Mouse (Mus musculus) MEL (cell line): ENCODE results near the gene Galnt6. TPM values are rescaled to one million over a fixed set of nuclear protein-coding genes. Genes with fewer than 3 reads are reported as not detected.

Experiments used
- DNase-seq: peaks from one replicate; pipeline ENCODE4 v3.0.0; 2011; ENCODE audit warnings: low read depth, low spot score
- H3K27ac ChIP-seq: 2 replicates; pipeline ENCODE4 v1.5.1; 2012; ENCODE audit warnings: low read depth, mild to moderate bottlenecking, control low read depth, low read length, moderate library complexity; ENCODE audit not compliant: control insufficient read depth
- H3K27me3 ChIP-seq, 2 experiments: fragments of 150-350 bp in 1 of 2; sonication (generic) in 1 of 2; 2 replicates each; pipeline ENCODE4 v1.6.1; 2012; ENCODE audit warnings: low read length in 2 of 2, mild to moderate bottlenecking in 2 of 2, improper control_type of control experiment in 1 of 2, moderate library complexity in 1 of 2; ENCODE audit not compliant: insufficient read depth in 2 of 2, control insufficient read depth in 1 of 2
- H3K36me3 ChIP-seq, 2 experiments: 2 replicates each; pipeline ENCODE4 v1.6.1; 2012 to 2014; ENCODE audit warnings: low read length in 2 of 2, improper control_type of control experiment in 1 of 2, inconsistent platforms in 1 of 2, mild to moderate bottlenecking in 1 of 2; ENCODE audit not compliant: insufficient read depth in 2 of 2, control insufficient read depth in 1 of 2
- H3K4me1 ChIP-seq, 2 experiments: fragments of 150-350 bp in 1 of 2; sonication (generic) in 1 of 2; 2 replicates each; pipeline ENCODE4 v1.6.1; 2012; ENCODE audit warnings: low read length in 2 of 2, improper control_type of control experiment in 1 of 2, mild to moderate bottlenecking in 1 of 2; ENCODE audit not compliant: insufficient read depth in 2 of 2, control insufficient read depth in 1 of 2
- H3K4me3 ChIP-seq, 2 experiments: fragments of 150-350 bp in 1 of 2; sonication (generic) in 1 of 2; 2 replicates each; pipeline ENCODE4 v1.5.1; 2012; ENCODE audit warnings: low read depth in 2 of 2, low read length in 2 of 2, mild to moderate bottlenecking in 2 of 2, moderate library complexity in 2 of 2, control low read depth in 1 of 2, improper control_type of control experiment in 1 of 2; ENCODE audit not compliant: control insufficient read depth in 1 of 2, insufficient read depth in 1 of 2
- H3K79me2 ChIP-seq: 2 replicates; pipeline ENCODE4 v1.6.1; 2012; ENCODE audit warnings: mild to moderate bottlenecking, low read length, moderate library complexity; ENCODE audit not compliant: control insufficient read depth, poor library complexity, insufficient read depth
- H3K9ac ChIP-seq: 2 replicates; pipeline ENCODE4 v1.6.1; 2012; ENCODE audit warnings: low read depth, mild to moderate bottlenecking, control low read depth, low read length, moderate library complexity; ENCODE audit not compliant: control insufficient read depth, poor library complexity, severe bottlenecking
- H3K9me3 ChIP-seq: fragments of 150-350 bp; sonication (generic); replicated peaks from 2 replicates; pipeline ENCODE4 v1.6.1; 2012; ENCODE audit warnings: mild to moderate bottlenecking, low read length, improper control_type of control experiment, moderate library complexity; ENCODE audit not compliant: insufficient read depth
- BHLHE40 ChIP-seq: IDR thresholded peaks from 2 replicates; pipeline ENCODE4 v1.6.1; 2012; ENCODE audit warnings: low read depth, mild to moderate bottlenecking, inconsistent platforms, low read length, improper control_type of control experiment, borderline replicate concordance
- CHD2 ChIP-seq: IDR thresholded peaks from 2 replicates; pipeline ENCODE4 v1.6.1; 2011; ENCODE audit warnings: low read length, improper control_type of control experiment
- CTCF ChIP-seq, 3 experiments: IDR thresholded peaks in 2 of 3; conservative IDR thresholded peaks in 1 of 3; 2 replicates each; pipeline ENCODE4 v1.5.1; 2011 to 2012; ENCODE audit warnings: low read length in 3 of 3, low read depth in 2 of 3, mild to moderate bottlenecking in 2 of 3, improper control_type of control experiment in 1 of 3, inconsistent platforms in 1 of 3, mixed read lengths in 1 of 3, moderate library complexity in 1 of 3; ENCODE audit not compliant: control insufficient read depth in 1 of 3, insufficient read depth in 1 of 3, poor library complexity in 1 of 3, severe bottlenecking in 1 of 3
- E2F4 ChIP-seq: IDR thresholded peaks from 2 replicates; pipeline ENCODE4 v1.6.1; 2011; ENCODE audit warnings: low read depth, low read length, improper control_type of control experiment, borderline replicate concordance
- ELF1 ChIP-seq: IDR thresholded peaks from 2 replicates; pipeline ENCODE4 v1.6.1; 2014; ENCODE audit warnings: low read depth, mild to moderate bottlenecking, inconsistent platforms, low read length, improper control_type of control experiment, moderate library complexity
- EP300 ChIP-seq, 2 experiments: IDR thresholded peaks; 2 replicates each; pipeline ENCODE4 v1.6.1; 2011; ENCODE audit warnings: improper control_type of control experiment in 2 of 2, low read length in 2 of 2, low read depth in 1 of 2, mild to moderate bottlenecking in 1 of 2
- ETS1 ChIP-seq: IDR thresholded peaks from 2 replicates; pipeline ENCODE4 v1.6.1; 2012; ENCODE audit warnings: low read depth, mild to moderate bottlenecking, inconsistent platforms, low read length, improper control_type of control experiment, moderate library complexity
- GABPA ChIP-seq: IDR thresholded peaks from 2 replicates; pipeline ENCODE4 v1.6.1; 2012; ENCODE audit warnings: low read depth, mild to moderate bottlenecking, inconsistent platforms, low read length, improper control_type of control experiment, moderate library complexity
- GATA1 ChIP-seq: IDR thresholded peaks from 2 replicates; pipeline ENCODE4 v1.6.1; 2011; ENCODE audit warnings: low read depth, low read length, improper control_type of control experiment
- HCFC1 ChIP-seq: IDR thresholded peaks from 2 replicates; pipeline ENCODE4 v1.6.1; 2012; ENCODE audit warnings: low read depth, mild to moderate bottlenecking, inconsistent platforms, low read length, improper control_type of control experiment, moderate library complexity
- JUND ChIP-seq: IDR thresholded peaks from 2 replicates; pipeline ENCODE4 v1.6.1; 2011; ENCODE audit warnings: low read depth, mild to moderate bottlenecking, improper control_type of control experiment, low read length
- MAFK ChIP-seq: IDR thresholded peaks from 2 replicates; pipeline ENCODE4 v1.6.1; 2011; ENCODE audit warnings: low read depth, mild to moderate bottlenecking, low read length, improper control_type of control experiment, borderline replicate concordance
- MAX ChIP-seq: IDR thresholded peaks from 2 replicates; pipeline ENCODE4 v1.6.1; 2011; ENCODE audit warnings: low read length, improper control_type of control experiment
- MAZ ChIP-seq: IDR thresholded peaks from 2 replicates; pipeline ENCODE4 v1.6.1; 2012; ENCODE audit warnings: low read depth, mild to moderate bottlenecking, inconsistent platforms, low read length, improper control_type of control experiment
- MEF2A ChIP-seq: IDR thresholded peaks from 2 replicates; pipeline ENCODE4 v1.6.1; 2014; ENCODE audit warnings: low read depth, mild to moderate bottlenecking, inconsistent platforms, low read length, improper control_type of control experiment; ENCODE audit not compliant: poor library complexity, insufficient replicate concordance, severe bottlenecking; ENCODE audit errors: extremely low read depth
- MXI1 ChIP-seq: IDR thresholded peaks from 2 replicates; pipeline ENCODE4 v1.6.1; 2011; ENCODE audit warnings: mild to moderate bottlenecking, low read depth, low read length, improper control_type of control experiment
- MYB ChIP-seq: IDR thresholded peaks from 2 replicates; pipeline ENCODE4 v1.6.1; 2011; ENCODE audit warnings: mild to moderate bottlenecking, low read depth, low read length, improper control_type of control experiment
- MYC ChIP-seq: IDR thresholded peaks from 2 replicates; pipeline ENCODE4 v1.6.1; 2011; ENCODE audit warnings: low read depth, mild to moderate bottlenecking, low read length, improper control_type of control experiment, moderate library complexity
- NELFE ChIP-seq: IDR thresholded peaks from 2 replicates; pipeline ENCODE4 v1.6.1; 2011; ENCODE audit warnings: low read depth, low read length, improper control_type of control experiment
- NRF1 ChIP-seq: IDR thresholded peaks from 2 replicates; pipeline ENCODE4 v1.6.1; 2014; ENCODE audit warnings: low read depth, mild to moderate bottlenecking, inconsistent platforms, low read length, improper control_type of control experiment, moderate library complexity; ENCODE audit not compliant: poor library complexity, insufficient read depth, severe bottlenecking
- POLR2A ChIP-seq, 2 experiments: IDR thresholded peaks; 2 replicates each; pipeline ENCODE4 v1.6.1; 2011 to 2012; ENCODE audit warnings: low read length in 2 of 2, mild to moderate bottlenecking in 2 of 2, control low read depth in 1 of 2, improper control_type of control experiment in 1 of 2, low read depth in 1 of 2, moderate library complexity in 1 of 2; ENCODE audit not compliant: control insufficient read depth in 1 of 2, insufficient read depth in 1 of 2, poor library complexity in 1 of 2
- POLR2AphosphoS5 ChIP-seq: IDR thresholded peaks from 2 replicates; pipeline ENCODE4 v1.6.1; 2012; ENCODE audit warnings: low read depth, borderline replicate concordance, mild to moderate bottlenecking, inconsistent platforms, low read length, moderate library complexity, mixed read lengths
- RCOR1 ChIP-seq: IDR thresholded peaks from 2 replicates; pipeline ENCODE4 v1.6.1; 2012; ENCODE audit warnings: low read depth, mild to moderate bottlenecking, inconsistent platforms, low read length, improper control_type of control experiment
- SMC3 ChIP-seq: IDR thresholded peaks from 2 replicates; pipeline ENCODE4 v1.6.1; 2011; ENCODE audit warnings: low read depth, low read length, improper control_type of control experiment
- TAL1 ChIP-seq: IDR thresholded peaks from 2 replicates; pipeline ENCODE4 v1.6.1; 2012; ENCODE audit warnings: mild to moderate bottlenecking, inconsistent platforms, low read length, moderate library complexity, mixed read lengths
- TBP ChIP-seq: IDR thresholded peaks from 2 replicates; pipeline ENCODE4 v1.8.0; 2011; ENCODE audit warnings: low read depth, low read length, improper control_type of control experiment
- TCF12 ChIP-seq: IDR thresholded peaks from 2 replicates; pipeline ENCODE4 v1.6.1; 2014; ENCODE audit warnings: low read depth, mild to moderate bottlenecking, inconsistent platforms, low read length, improper control_type of control experiment, moderate library complexity
- UBTF ChIP-seq: IDR thresholded peaks from 2 replicates; pipeline ENCODE4 v1.6.1; 2012; ENCODE audit warnings: low read depth, mild to moderate bottlenecking, inconsistent platforms, low read length, improper control_type of control experiment, moderate library complexity, borderline replicate concordance; ENCODE audit not compliant: insufficient read depth
- USF1 ChIP-seq: IDR thresholded peaks from 2 replicates; pipeline ENCODE4 v1.6.1; 2014; ENCODE audit warnings: low read depth, mild to moderate bottlenecking, inconsistent platforms, low read length, improper control_type of control experiment, moderate library complexity
- ZKSCAN1 ChIP-seq: IDR thresholded peaks from 2 replicates; pipeline ENCODE4 v1.6.1; 2012; ENCODE audit warnings: low read depth, mild to moderate bottlenecking, inconsistent platforms, low read length, improper control_type of control experiment, moderate library complexity
- ZMIZ1 ChIP-seq: IDR thresholded peaks from 2 replicates; pipeline ENCODE4 v1.6.1; 2012; ENCODE audit warnings: low read depth, mild to moderate bottlenecking, inconsistent platforms, low read length, improper control_type of control experiment, moderate library complexity
- ZNF384 ChIP-seq: IDR thresholded peaks from 2 replicates; pipeline ENCODE4 v1.6.1; 2012; ENCODE audit warnings: low read depth, mild to moderate bottlenecking, inconsistent platforms, low read length, improper control_type of control experiment
- polyA plus RNA-seq, 2 experiments: library from polyadenylated mRNA; stranded (reverse) in 1 of 2; unstranded in 1 of 2; fragments of >175 nt in 1 of 2; fragments of >200 nt in 1 of 2; gene quantifications; 2 replicates each; pipeline versions ENCODE4 v1.2.1 to v1.2.4; 2012; ENCODE audit warnings: low replicate concordance in 2 of 2, low read depth in 1 of 2; ENCODE audit not compliant: insufficient read length in 2 of 2, insufficient read depth in 1 of 2, missing spikeins in 1 of 2
- total RNA-seq: library from RNA; depleted of rRNA; stranded (reverse); fragments of 300-350 nt; gene quantifications from 2 replicates; pipeline ENCODE4 v1.2.3, GENCODE M21; 2012

The Galnt6 gene
- total and polyA plus RNA-seq, 3 experiments = 16.1 to 17.0 TPM; not detected in 1

- no peak for TF ChIP-seq BHLHE40
- no peak for TF ChIP-seq UBTF
- no peak for TF ChIP-seq E2F4
- peak; percentile 99 for TF ChIP-seq ZNF384
- TF ChIP-seq ZMIZ1 = no peak
- peak; percentile 55 for TF ChIP-seq MXI1
- TF ChIP-seq TCF12 = no peak
- TF ChIP-seq TBP = 0 out of 2 replicates have a peak, but pooled peaks have one; percentile 36
- no peak for TF ChIP-seq CHD2
- TF ChIP-seq JUND = no peak
- TF ChIP-seq NELFE = peak; percentile 29; the same call in 1 of the 2 replicates
- peak; percentile 22; the same call in 1 of the 2 replicates for TF ChIP-seq MYB
- TF ChIP-seq MAFK = no peak
- TF ChIP-seq TAL1 = peak; percentile 65
- peak; percentile 17; the same call in 1 of the 2 replicates for TF ChIP-seq USF1
- TF ChIP-seq CTCF (IDR thresholded peaks at IDR 0.05 in 2 of 3, conservative IDR thresholded peaks at IDR 0.05 in 1 of 3; ENCODE audit: control insufficient read depth in 1 of 3, insufficient read depth in 1 of 3, low read depth in 2 of 3, low read length in 3 of 3, poor library complexity in 1 of 3, severe bottlenecking in 1 of 3) = no peak
- peak; percentile 68; the same call in 1 of the 2 replicates for TF ChIP-seq ZKSCAN1
- no peak for TF ChIP-seq SMC3
- no peak for TF ChIP-seq POLR2AphosphoS5
Observed at GRCm38 (mm10) chr15:100708433-100709078, 20.6 kb downstream of the Galnt6 start (continued).

GRCm38 (mm10) chr15:100706226-100706625, 22.9 kb downstream of the Galnt6 start:
- H3K9me3 ChIP-seq = no peaks in the 10 kb centered on the region
- no peaks in the 10 kb centered on the region for H3K79me2 ChIP-seq
- no peak overlapping the region for H3K4me3 ChIP-seq
- DNase-seq = peak; percentile 95
- peak overlapping the region; percentile 64 for H3K27ac ChIP-seq
- H3K27me3 ChIP-seq = no peaks in the 10 kb centered on the region
- H3K4me1 ChIP-seq = peaks cover 35 to 55% of the 10 kb centered on the region in 2 experiments
- peaks cover 0 to 41% of the 10 kb centered on the region in 2 experiments; a peak in 2 of 4 replicates for H3K36me3 ChIP-seq
- peak overlapping the region; percentile 23 for H3K9ac ChIP-seq
- TF ChIP-seq POLR2AphosphoS5 = no peak
- peak; percentile 81; the same call in 1 of the 2 replicates for TF ChIP-seq BHLHE40
- peak; percentile 82 for TF ChIP-seq MYC
- TF ChIP-seq RCOR1 = peak; percentile 90
- peak; percentile 65 for TF ChIP-seq HCFC1
- peak; percentile 94 for TF ChIP-seq ETS1
- no peak for TF ChIP-seq MAZ
- TF ChIP-seq MEF2A = no peak
- TF ChIP-seq MAX = no peak; the same call in none of the 2 replicates
- peak in 1 of 2 experiments; percentile 71; a peak in 2 of 4 replicates for TF ChIP-seq POLR2A (IDR thresholded peaks at IDR 0.05; ENCODE audit: control insufficient read depth in 1 of 2, insufficient read depth in 1 of 2, low read depth in 1 of 2, low read length in 2 of 2, poor library complexity in 1 of 2)
- TF ChIP-seq TBP = peak; percentile 97
- TF ChIP-seq MXI1 = peak; percentile 77; the same call in 1 of the 2 replicates
- TF ChIP-seq ZMIZ1 = no peak
- peak; percentile 67 for TF ChIP-seq ELF1
- TF ChIP-seq MYB = no peak
- TF ChIP-seq EP300 (IDR thresholded peaks at IDR 0.05; ENCODE audit: low read depth in 1 of 2, low read length in 2 of 2) = peak; percentile 89 to 91
- 0 out of 2 replicates have a peak, but pooled peaks have one; percentile 34 for TF ChIP-seq GABPA
- peak; percentile 75 for TF ChIP-seq GATA1
- TF ChIP-seq MAFK = no peak
- TF ChIP-seq NRF1 = no peak
- TF ChIP-seq ZKSCAN1 = peak; percentile 67; the same call in 1 of the 2 replicates
- peak; percentile 46 for TF ChIP-seq TAL1
- peak; percentile 77 for TF ChIP-seq TCF12
